8 mouse cellular contexts compared by ENCODE assay signal in genomic region chr15:99663964-99664599, GRCm38 (mm10). TPM values are rescaled to one million over a fixed set of nuclear protein-coding genes. Genes with fewer than 3 reads are reported as not detected.
A peak's percentile ranks its signal among the peaks of the same experiment; 100 is the strongest.
DNase-seq lines count a peak whose midpoint lies in the region; ATAC-seq lines count a peak whose summit lies in the region.

No protein-coding gene starts in this region.

- WGBS in heart, embryonic 15.5 days, result 3% methylated on average over 17 of the region's 17 CpGs
- 3% methylated on average over 17 of the region's 17 CpGs for WGBS in forebrain, embryonic 15.5 days
- WGBS in limb, embryonic 10.5 days, result 5% methylated on average over 17 of the region's 17 CpGs
- 3% methylated on average over 17 of the region's 17 CpGs for WGBS in stomach, embryonic 14.5 days

- DNase-seq in heart, adult 9 months (ENCODE audit: low spot score in 2 of 2), result no peak
- DNase-seq in MN1 (ENCODE audit: low spot score), result peak; percentile 75
- no peak for DNase-seq in limb, embryonic 10.5 days (ENCODE audit: low spot score)
- no peak for DNase-seq in adrenal gland, postnatal 4 days (ENCODE audit: low spot score in 2 of 2)
- no peak for DNase-seq in adipocyte (ENCODE audit: low spot score)

- H3K4me3 ChIP-seq in heart, embryonic 15.5 days, result peak overlapping the region; percentile 50
- peak overlapping the region; percentile 46 for H3K4me3 ChIP-seq in forebrain, embryonic 15.5 days
- peak overlapping the region; percentile 55 for H3K4me3 ChIP-seq in limb, embryonic 10.5 days
- peak overlapping the region; percentile 33 for H3K4me3 ChIP-seq in stomach, embryonic 14.5 days (ENCODE audit: low read depth, low read length)

- H3K9ac ChIP-seq in heart, embryonic 15.5 days, result peak overlapping the region; percentile 49
- H3K9ac ChIP-seq in forebrain, embryonic 15.5 days (replicated peaks), result peak overlapping the region; percentile 67
- no peak overlapping the region for H3K9ac ChIP-seq in stomach, embryonic 14.5 days (replicated peaks; ENCODE audit: low read depth, low read length)

- no peaks in the 10 kb centered on the region for H3K36me3 ChIP-seq in heart, embryonic 15.5 days
- H3K36me3 ChIP-seq in forebrain, embryonic 15.5 days, result no peaks in the 10 kb centered on the region
- no peaks in the 10 kb centered on the region for H3K36me3 ChIP-seq in limb, embryonic 10.5 days
- no peaks in the 10 kb centered on the region for H3K36me3 ChIP-seq in stomach, embryonic 14.5 days (ENCODE audit: control insufficient read depth, insufficient read depth, low read length)

- peak overlapping the region; percentile 69 for H3K27ac ChIP-seq in heart, embryonic 15.5 days
- peak overlapping the region; percentile 95 for H3K27ac ChIP-seq in forebrain, embryonic 15.5 days (replicated peaks)
- 0 out of 2 replicates have a peak overlapping the region, but pooled peaks have one; percentile 63 for H3K27ac ChIP-seq in limb, embryonic 10.5 days
- H3K27ac ChIP-seq in stomach, embryonic 14.5 days (ENCODE audit: low read length), result 0 out of 2 replicates have a peak overlapping the region, but pooled peaks have one; percentile 18

- H3K27me3 ChIP-seq in heart, embryonic 15.5 days, result peaks cover 36% of the 10 kb centered on the region
- H3K27me3 ChIP-seq in forebrain, embryonic 15.5 days, result no peaks in the 10 kb centered on the region
- peaks cover 62% of the 10 kb centered on the region for H3K27me3 ChIP-seq in limb, embryonic 10.5 days (ENCODE audit: low read depth, poor library complexity, severe bottlenecking)
- H3K27me3 ChIP-seq in stomach, embryonic 14.5 days (ENCODE audit: control insufficient read depth, insufficient read depth, low read length), result peaks cover 9% of the 10 kb centered on the region; the same call in 1 of the 2 replicates

- ATAC-seq in heart, embryonic 15.5 days (replicated peaks; ENCODE audit: insufficient number of reproducible peaks, insufficient read depth, low FRiP score, low read depth), result no peak; the same call in 1 of the 2 replicates
- peak; percentile 34 for ATAC-seq in forebrain, embryonic 15.5 days (replicated peaks)
- ATAC-seq in stomach, embryonic 14.5 days (ENCODE audit: insufficient number of reproducible peaks, insufficient read depth, low FRiP score, low read depth), result no peak

- peak overlapping the region; percentile 87 for H3K4me2 ChIP-seq in heart, embryonic 15.5 days
- peak overlapping the region; percentile 91 for H3K4me2 ChIP-seq in forebrain, embryonic 15.5 days (replicated peaks)
- H3K4me2 ChIP-seq in stomach, embryonic 14.5 days (replicated peaks; ENCODE audit: low read depth, low read length), result peak overlapping the region; percentile 51

- H3K4me1 ChIP-seq in heart, embryonic 15.5 days (replicated peaks), result peaks cover 21% of the 10 kb centered on the region
- H3K4me1 ChIP-seq in forebrain, embryonic 15.5 days, result peaks cover 45% of the 10 kb centered on the region
- peaks cover 40% of the 10 kb centered on the region for H3K4me1 ChIP-seq in limb, embryonic 10.5 days
- H3K4me1 ChIP-seq in stomach, embryonic 14.5 days (ENCODE audit: control insufficient read depth, insufficient read depth, low read length), result peaks cover 7% of the 10 kb centered on the region; the same call in 1 of the 2 replicates

- no peaks in the 10 kb centered on the region for H3K9me3 ChIP-seq in heart, embryonic 15.5 days (replicated peaks)
- no peaks in the 10 kb centered on the region for H3K9me3 ChIP-seq in forebrain, embryonic 15.5 days
- no peaks in the 10 kb centered on the region for H3K9me3 ChIP-seq in limb, embryonic 10.5 days (replicated peaks)
- no peaks in the 10 kb centered on the region for H3K9me3 ChIP-seq in stomach, embryonic 14.5 days (ENCODE audit: control insufficient read depth, low read depth, low read length)

RNA-seq across cellular contexts. Expression of gene Asic1, which starts 6.1 kb away (rescaled TPM):
- 1.4 and 2.4 TPM in 2 replicates for polyA plus RNA-seq in heart, embryonic 15.5 days (2015; fragmentation: Nextera tagmentation; extraction: Ambion mirVana)
- 26.0 and 30.4 TPM in 2 replicates for polyA plus RNA-seq in forebrain, embryonic 15.5 days (2015; fragmentation: Nextera tagmentation; extraction: Ambion mirVana)
- polyA plus RNA-seq in limb, embryonic 10.5 days (2016; fragmentation: Nextera tagmentation; extraction: Ambion mirVana), result 1.1 TPM in 2 replicates
- 1.5 and 1.8 TPM in 2 replicates for polyA plus RNA-seq in stomach, embryonic 14.5 days (2014; fragmentation: Nextera tagmentation; extraction: Ambion mirVana)
- 1 to 10 TPM; 1.4 to 1.5 TPM for total RNA-seq in adrenal gland, postnatal 4 days (2021)

RNA-seq across cellular contexts. Expression of gene Racgap1, which starts 12.6 kb away (rescaled TPM):
- polyA plus RNA-seq in heart, embryonic 15.5 days (2015; fragmentation: Nextera tagmentation; extraction: Ambion mirVana), result 112 and 125 TPM in 2 replicates
- polyA plus RNA-seq in forebrain, embryonic 15.5 days (2015; fragmentation: Nextera tagmentation; extraction: Ambion mirVana), result 113 and 118 TPM in 2 replicates
- 128 and 138 TPM in 2 replicates for polyA plus RNA-seq in limb, embryonic 10.5 days (2016; fragmentation: Nextera tagmentation; extraction: Ambion mirVana)
- 108 and 109 TPM in 2 replicates for polyA plus RNA-seq in stomach, embryonic 14.5 days (2014; fragmentation: Nextera tagmentation; extraction: Ambion mirVana)
- 10 to 100 TPM; 49.9 to 55.4 TPM for total RNA-seq in adrenal gland, postnatal 4 days (2021)

RNA-seq across cellular contexts. Expression of gene Smarcd1, which starts 37.8 kb away (rescaled TPM):
- 17.7 and 24.7 TPM in 2 replicates for polyA plus RNA-seq in heart, embryonic 15.5 days (2015; fragmentation: Nextera tagmentation; extraction: Ambion mirVana)
- 121 and 124 TPM in 2 replicates for polyA plus RNA-seq in forebrain, embryonic 15.5 days (2015; fragmentation: Nextera tagmentation; extraction: Ambion mirVana)
- polyA plus RNA-seq in limb, embryonic 10.5 days (2016; fragmentation: Nextera tagmentation; extraction: Ambion mirVana), result 84.0 and 85.8 TPM in 2 replicates
- polyA plus RNA-seq in stomach, embryonic 14.5 days (2014; fragmentation: Nextera tagmentation; extraction: Ambion mirVana), result 37.8 and 40.1 TPM in 2 replicates
- total RNA-seq in adrenal gland, postnatal 4 days (2021), result 100 to 1,000 TPM in 1 of 2 experiments, 10 to 100 TPM in 1; 94.9 to 103 TPM

RNA-seq across cellular contexts. Expression of gene Gm17349, which starts 41.2 kb away (rescaled TPM):
- polyA plus RNA-seq in heart, embryonic 15.5 days (2015; fragmentation: Nextera tagmentation; extraction: Ambion mirVana), result not detected in 2 replicates
- polyA plus RNA-seq in forebrain, embryonic 15.5 days (2015; fragmentation: Nextera tagmentation; extraction: Ambion mirVana), result not detected in 2 replicates
- not detected in 2 replicates for polyA plus RNA-seq in limb, embryonic 10.5 days (2016; fragmentation: Nextera tagmentation; extraction: Ambion mirVana)
- polyA plus RNA-seq in stomach, embryonic 14.5 days (2014; fragmentation: Nextera tagmentation; extraction: Ambion mirVana), result not detected in 2 replicates
- total RNA-seq in adrenal gland, postnatal 4 days (2021), result 10 to 100 TPM; 34.8 to 45.6 TPM

RNA-seq across cellular contexts. Expression of gene Gpd1, which starts 53.2 kb away (rescaled TPM):
- polyA plus RNA-seq in heart, embryonic 15.5 days (2015; fragmentation: Nextera tagmentation; extraction: Ambion mirVana), result 1.6 and 2.2 TPM in 2 replicates
- polyA plus RNA-seq in forebrain, embryonic 15.5 days (2015; fragmentation: Nextera tagmentation; extraction: Ambion mirVana), result 1.9 and 2.6 TPM in 2 replicates
- 0.29 and 0.59 TPM in 2 replicates for polyA plus RNA-seq in limb, embryonic 10.5 days (2016; fragmentation: Nextera tagmentation; extraction: Ambion mirVana)
- polyA plus RNA-seq in stomach, embryonic 14.5 days (2014; fragmentation: Nextera tagmentation; extraction: Ambion mirVana), result 0.20 and 0.21 TPM in 2 replicates
- total RNA-seq in adrenal gland, postnatal 4 days (2021), result 100 to 1,000 TPM; 259 to 304 TPM

Comparison
In these comparisons a context has a peak if more than half of its experiments do, and no peak if none do; other contexts are left out.
1. H3K27ac ChIP-seq: peak in every context shown above with its lines; median percentile 95 in forebrain, embryonic 15.5 days; 69 in heart, embryonic 15.5 days; 63 in limb, embryonic 10.5 days; 18 in stomach, embryonic 14.5 days.